Mouse (Mus musculus): ENCODE results near the gene Il22ra1.

Gene Il22ra1

DNA sequence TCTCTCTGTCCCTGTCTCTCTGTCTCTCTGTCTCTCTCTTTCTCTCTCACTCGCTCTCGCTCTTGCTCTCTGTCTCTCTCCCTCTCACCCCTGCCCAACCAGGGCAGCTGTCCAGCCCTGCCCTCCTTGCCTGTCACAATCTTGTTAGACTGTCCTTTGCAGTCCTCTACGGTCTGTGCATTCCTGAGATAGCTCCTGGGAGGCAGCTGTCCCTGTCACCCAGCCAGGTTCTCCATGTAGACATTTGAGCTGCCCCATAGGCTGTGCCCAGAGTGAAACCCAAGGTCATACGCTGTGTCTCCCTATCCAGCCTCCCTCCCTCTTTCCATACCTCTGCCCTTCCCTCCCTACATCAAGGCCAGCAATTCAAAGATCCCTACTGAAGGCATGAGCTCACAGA, 44.7 kb downstream of the Il22ra1 start:
- no peak for DNase-seq

DNA sequence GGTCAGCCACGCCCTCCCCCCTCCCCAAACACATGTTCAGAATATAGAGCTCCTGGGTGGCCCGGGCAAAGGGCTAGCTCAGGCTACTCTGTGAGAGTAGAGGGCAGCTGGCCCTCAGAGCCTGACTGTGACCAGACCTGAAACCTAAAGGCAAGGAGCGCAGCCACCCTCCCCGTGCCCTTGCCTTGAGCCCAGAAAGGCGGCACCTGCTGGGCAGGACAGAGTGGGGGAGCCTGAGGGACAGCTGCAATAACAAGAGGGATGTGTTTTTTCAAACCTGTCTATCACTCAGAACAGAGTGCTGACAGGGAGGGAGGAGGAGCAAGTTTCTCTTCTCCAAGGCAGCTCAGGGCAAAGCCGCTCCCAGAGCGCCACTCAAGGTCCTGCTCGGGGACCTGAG, 46.5 kb downstream of the Il22ra1 start:
- peak in 1 of 2 experiments; percentile 22 for DNase-seq

DNA sequence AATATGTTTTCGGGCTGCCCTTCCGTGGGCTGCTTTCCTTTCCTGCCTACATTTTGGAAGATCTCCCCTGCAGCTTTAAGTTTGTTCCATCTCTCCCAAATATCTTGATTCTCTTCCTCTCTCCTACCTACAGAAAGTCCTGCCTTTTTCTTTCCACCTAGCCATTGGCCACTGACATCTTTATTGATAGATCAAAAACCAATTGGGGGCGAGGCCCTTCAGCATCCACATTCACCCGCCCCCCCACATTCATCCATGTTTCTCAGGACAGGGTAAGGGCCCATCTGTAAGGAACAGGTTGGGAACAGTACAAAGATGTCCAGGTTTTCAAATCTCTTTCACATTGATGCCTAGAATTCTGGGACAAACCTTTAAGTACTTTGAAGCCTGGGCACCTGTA, 48.9 kb downstream of the Il22ra1 start:
- DNase-seq = no peak

DNA sequence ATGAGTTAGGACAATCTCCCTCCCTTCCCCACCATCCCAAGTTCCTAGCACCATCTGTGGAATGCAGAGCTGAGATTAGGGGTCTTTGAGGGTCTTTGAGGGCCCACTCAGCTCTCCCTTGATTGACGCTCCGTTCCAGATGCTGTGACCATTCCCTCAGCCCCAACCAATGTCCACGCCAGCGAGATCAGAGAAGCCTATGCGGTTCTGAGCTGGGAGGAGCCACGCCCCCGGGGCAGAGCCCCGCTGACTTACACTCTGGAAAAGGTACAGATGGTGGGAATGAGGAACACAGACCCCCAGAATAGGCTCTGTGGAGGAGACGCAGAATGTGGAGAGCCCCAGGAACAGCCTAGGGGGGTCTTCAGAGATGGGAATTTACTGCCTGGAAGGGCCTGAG, 51.7 kb downstream of the Il22ra1 start:
- DNase-seq = no peak

DNA sequence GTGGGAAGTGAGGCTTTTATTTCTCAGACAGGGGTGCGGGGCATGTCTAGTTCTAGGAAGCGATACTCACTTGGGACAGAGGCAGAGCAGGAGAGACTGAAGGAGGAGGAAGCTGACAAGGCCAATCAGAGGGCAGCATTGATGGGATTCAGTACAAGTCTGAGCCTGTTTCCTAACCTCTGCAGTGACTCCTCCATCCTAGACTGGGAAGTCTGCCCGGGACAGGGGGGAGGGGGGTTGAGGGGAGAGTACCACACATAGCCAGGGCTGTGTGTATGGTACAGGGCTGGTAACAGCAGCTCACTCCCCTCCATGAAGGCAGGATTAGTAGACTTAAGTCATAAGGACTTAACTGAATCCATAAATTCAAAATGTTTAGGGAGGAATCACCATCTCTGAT, 52.3 kb downstream of the Il22ra1 start:
- DNase-seq = peak in 1 of 2 experiments; percentile 34

DNA sequence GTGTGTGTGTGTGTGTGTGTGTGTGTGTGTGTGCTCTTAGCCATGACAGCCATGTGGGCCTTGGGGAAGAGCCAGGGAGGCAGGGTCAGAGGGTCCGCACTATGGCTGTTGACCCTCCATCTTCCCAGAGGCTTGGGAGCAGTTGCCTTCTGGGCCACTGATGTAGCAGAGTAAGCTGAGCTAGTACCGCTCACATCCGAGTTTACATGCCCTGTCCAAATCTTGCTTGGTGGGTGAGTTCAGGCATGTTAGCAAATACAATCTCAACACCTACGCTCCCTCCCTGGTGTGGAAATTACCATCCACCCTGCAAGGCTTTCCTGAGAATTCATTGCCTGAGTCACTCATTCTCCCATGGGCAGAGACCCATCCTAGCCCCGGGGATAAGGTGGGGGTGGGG, 53.3 kb downstream of the Il22ra1 start:
- DNase-seq = no peak

DNA sequence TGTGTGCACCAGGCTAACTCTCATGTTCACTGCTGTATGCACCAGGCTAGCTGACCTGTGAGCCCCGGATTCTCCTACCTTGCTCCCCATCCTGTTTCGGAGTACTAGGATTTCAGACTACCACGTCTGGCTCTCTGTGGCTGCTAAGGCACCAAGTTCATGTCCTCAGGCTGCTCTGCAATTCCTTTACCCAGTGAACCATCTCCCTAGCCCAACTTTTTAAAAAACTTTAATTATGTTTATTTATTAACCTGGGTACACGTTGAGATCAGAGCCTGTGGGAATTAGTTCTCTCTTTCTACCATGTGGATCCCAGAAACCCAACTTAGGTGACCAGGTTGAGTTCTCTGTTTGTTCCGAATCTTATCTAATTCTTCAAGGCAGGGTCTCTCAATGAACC, 58.6 kb downstream of the Il22ra1 start:
- DNase-seq = no peak

DNA sequence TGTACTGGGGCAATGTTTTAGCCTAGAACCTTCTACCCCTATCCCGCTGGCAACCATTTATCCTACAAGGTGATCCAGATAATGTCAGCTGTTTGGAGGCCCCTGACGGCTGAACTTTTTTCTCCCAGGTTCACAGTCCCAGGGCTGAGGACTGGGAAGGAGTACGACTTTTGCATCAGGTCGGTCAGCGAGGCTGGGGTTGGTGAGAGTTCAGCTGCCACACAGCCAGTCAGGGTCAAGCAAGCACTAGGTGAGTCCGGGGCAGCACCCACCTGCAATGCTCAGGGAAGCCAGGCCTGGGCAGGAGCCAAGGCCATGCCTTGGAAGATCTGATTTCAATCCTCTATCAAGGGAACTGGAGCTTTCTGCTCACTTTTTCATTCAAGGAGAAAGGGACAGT, 59.3 kb downstream of the Il22ra1 start:
- peak in 1 of 2 experiments; percentile 49 for DNase-seq

DNA sequence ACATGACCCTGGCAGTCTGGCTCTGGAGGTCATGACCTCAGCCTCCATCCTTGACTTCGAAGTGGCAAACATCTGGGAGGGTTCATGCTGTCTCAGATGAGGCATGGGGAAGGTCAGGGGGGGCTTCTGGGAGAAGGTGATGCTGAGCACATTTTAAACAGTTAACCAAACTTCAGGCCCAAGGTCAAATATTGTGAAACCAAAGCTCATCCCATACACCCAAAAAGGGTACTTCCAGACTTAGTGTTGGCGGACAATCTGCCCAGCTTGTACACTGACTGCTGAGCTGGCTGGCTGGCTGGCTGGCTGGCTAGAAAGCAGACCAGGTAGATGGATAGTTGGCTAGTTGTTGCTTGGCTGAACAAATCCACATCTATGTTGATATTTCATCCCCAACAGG, 61.2 kb downstream of the Il22ra1 start:
- no peak for DNase-seq

DNA sequence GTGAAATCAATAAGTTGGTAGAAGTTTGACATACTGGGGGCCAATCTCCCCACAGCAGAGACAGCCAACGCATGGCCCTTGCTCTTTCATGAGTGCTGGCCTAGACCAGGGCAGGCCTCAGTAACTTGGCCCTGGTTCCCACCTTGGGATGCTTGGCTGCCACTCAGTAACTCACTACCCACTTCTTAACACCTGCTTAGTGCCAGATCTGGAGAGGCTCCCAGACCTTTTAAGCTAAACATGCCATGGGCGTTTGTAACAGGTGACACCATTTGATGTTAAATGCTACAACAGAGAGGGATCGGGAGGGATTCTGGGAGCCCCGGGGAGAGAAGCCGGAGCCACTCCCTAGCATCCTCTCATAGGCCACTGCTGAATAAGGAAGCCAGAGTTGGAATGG, 64.8 kb downstream of the Il22ra1 start:
- DNase-seq = no peak

DNA sequence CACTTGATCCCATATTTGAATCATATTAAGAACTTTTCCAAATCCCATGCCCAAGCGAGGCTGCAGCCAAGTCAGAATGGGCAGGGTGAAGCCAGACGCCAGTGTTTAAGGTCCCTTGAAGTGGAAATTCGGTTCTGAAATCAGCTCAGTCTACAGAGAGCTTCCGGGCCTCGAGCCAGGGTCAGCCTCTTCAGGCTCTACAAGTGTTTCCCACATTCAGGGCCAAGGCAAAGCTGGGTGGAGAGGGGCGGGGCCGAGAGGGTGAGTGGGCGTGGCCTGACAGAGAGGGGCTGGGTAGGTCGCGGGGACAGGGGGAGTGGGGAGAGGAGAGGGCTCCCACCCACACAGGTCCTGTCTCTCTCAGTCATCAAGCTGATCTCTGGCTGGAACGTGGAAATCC, 70.0 kb downstream of the Il22ra1 start:
- DNase-seq = peak; percentile 41 to 50

DNA sequence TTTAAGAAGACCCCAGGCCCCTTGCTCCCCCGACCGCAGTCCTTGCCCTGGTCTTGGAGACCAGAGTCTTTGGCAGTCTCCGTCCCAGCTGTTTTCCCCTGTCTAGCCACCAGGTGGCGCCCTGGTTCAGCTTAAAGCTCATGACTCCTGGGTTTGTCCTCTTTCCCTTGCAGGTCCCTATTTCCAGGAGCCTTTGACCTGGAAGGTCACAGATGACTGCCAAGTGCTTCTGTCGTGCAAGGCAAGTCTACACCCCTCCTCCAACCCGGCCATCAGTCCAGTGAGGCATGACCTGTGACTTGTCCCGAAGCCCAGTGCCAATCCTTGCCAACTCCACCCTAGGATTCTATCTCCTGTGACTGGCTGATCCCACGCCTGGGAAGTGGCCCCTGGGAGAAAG, 73.6 kb downstream of the Il22ra1 start:
- DNase-seq = peak; percentile 95

All from kidney, postnatal 4 days (tissue).